Mouse (Mus musculus) embryo, embryonic 9.5 days (tissue): ENCODE data around the gene Gm14085.

Experiments
- DNase-seq: peaks from one replicate; pipeline ENCODE4 v3.0.0-alpha.2; 2017; ENCODE audit errors: extremely low spot score

The Gm14085 gene

GRCm38 (mm10) chr2:122558317-122558716, 73.6 kb downstream of the Gm14085 start:
- no peak for DNase-seq

DNA sequence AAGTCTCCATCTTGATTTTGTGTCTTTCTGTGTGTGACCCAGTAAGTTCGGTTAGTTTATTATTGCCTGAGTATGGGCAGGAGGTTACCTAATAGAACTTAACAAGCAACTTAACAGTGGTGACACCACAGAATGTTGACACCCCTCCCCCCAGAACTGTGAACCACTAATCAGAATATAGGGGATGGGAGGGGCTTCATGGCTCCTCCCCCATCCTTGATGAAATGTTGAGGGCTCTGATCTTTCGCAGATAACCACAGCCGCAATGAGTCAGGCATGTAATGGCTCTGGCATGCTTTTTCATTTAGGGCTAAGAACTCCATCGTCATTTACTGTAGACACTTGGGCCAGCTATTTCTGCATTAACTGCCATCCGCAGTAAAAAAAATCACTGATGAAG, 76.5 kb downstream of the Gm14085 start:
- DNase-seq: no peak

DNA sequence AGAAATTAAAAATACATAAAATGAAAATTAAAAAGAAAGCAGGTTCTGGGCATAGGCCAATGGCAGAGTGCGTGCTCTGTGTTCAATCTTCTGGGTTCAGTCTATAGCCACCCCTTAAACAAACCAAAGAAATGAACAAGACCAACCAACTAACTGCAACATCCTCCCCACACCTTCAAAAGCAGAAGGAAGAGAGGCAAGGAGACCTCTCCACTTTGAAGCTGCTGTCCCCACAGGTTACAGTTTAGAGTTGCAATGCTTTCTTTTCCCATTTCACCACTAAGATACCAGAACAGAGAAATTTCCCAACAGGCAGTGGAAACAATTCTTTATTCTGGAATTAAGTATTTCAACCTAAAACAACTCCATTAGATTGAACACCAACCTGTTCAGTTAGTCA, 77.5 kb downstream of the Gm14085 start:
- no peak for DNase-seq

- DNase-seq: peak; percentile 51
These were observed 84.7 kb downstream of the Gm14085 start for GRCm38 (mm10) chr2:122569439-122569838.

DNA sequence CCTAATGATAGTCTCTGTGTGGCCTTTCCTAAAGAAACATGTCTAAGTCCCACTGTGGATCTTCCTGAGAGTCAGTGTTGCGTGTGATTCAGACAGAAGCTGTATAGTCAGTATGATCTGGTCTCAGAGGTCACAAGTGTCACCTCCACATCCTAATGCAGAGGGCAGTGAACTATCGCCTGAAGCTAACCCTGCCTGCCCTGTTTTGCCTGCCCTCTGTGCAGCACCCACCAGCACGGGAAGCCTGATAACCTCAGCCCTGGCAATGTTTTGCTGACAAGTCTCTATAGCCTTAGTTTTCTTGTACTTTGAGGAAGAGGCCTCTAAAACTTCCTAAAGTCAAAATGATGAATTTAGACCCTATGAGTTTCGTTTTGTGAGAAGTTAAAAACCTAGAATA, 85.7 kb downstream of the Gm14085 start:
- DNase-seq: no peak

- no peak for DNase-seq
These were observed 86.6 kb downstream of the Gm14085 start for GRCm38 (mm10) chr2:122571326-122571725.

- DNase-seq: no peak
These were observed 87.7 kb downstream of the Gm14085 start for GRCm38 (mm10) chr2:122572438-122572837.

DNA sequence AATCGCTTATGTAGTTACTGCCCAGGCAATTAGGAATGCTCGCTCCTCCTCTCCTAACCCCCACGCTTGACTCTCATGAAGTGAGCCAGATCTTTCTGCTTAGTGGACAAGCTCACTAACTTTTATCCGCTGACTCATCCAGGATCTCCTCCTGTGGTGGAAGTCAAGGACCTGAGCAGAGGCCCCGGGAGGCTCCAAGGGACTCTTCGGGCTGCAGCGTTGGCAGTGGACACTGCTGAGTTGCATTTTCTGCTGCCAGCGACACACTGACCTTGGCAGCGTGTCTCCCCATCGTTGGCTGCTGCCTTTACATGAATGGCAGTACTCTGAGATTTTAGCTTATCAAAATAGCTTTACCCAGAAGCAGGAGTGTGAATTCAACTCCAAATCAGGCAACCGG, 90.7 kb downstream of the Gm14085 start:
- no peak for DNase-seq

- DNase-seq: no peak
These were observed 91.6 kb downstream of the Gm14085 start for GRCm38 (mm10) chr2:122576295-122576694.

- DNase-seq: no peak
These were observed 92.6 kb downstream of the Gm14085 start for GRCm38 (mm10) chr2:122577316-122577715.
